Mouse (Mus musculus) frontal cortex, postnatal 10 days (tissue): ENCODE measurements around the gene Tnfrsf21.

ENCODE experiments used
- DNase-seq, 2 experiments: peaks; one replicate each; pipeline ENCODE4 v3.0.0; 2022; ENCODE audit warnings: low spot score in 2 of 2, mixed read lengths in 1 of 2

The Tnfrsf21 gene

DNA sequence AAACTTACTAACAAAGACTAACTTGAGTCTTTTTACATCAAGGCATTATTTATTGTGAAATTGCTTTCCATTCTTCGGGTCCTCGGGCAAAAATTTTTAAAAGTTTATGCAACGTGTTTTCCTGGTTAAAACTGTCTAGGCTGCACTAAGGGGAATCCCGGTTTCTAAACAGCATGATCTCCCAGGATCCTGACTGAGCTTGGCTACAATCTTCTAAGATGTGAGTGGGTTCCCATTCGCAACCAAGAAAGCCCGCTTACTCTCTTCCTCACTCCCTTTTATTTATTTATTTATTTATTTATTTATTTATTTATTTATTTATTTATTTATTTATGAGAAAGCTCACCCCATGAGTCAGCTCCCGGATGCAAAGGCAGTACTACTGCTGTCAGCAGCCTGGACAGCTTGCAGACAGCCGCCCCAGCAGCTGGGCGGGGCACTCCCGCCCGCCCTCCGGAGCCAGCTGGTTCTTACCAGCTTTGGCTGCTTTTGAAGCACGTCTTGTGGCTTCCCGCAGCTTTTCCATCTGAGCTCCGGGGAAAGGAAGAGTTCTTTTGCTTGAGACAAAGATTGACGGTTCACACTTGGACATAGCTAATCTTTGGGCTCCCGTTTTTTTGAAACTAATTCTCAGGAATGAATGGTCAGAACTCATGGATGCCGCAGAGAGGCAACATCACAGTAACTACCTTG lies 60.6 kb downstream of the Tnfrsf21 start:
- peak; percentile 76 to 82 for DNase-seq

DNA sequence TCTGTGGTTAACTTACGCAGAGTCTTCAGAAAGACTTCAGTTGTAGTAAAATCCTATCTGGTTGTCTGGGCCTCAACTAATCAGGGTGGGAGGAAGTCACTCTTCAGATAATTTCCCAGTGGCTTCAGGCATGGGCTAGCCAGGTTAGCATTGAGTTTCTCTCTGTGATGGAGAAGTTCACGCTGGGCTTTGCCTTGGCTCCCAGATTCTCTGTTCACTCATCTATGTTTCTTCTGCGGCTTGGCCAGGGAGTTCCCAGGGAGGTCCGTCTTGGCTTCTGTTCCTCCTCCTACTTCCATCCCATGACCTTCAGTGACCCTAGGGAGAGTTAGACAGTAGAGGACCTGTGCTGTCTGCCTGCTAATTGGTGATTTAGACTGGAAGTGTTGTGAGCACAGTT lies 61.2 kb downstream of the Tnfrsf21 start:
- DNase-seq, result no peak

DNA sequence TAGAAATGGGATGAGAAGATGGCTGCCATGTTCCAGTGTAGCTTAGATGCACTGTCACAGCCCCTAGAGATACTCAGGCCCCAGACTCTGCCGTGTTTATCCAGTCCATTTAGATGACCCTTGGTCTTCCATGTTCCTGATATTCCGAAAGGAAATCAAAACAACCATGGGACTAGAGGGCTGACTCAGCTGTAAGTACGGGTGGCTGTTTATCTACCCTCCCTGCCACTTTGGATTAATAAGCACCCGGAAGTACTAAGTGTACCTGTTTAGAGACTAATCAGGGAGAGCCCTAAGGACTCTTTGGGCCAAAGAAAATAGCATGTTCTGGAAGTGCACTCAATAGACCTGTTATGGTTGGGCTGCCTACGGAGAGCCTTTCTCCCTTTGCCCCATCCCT lies 64.9 kb downstream of the Tnfrsf21 start:
- no peak for DNase-seq

DNA sequence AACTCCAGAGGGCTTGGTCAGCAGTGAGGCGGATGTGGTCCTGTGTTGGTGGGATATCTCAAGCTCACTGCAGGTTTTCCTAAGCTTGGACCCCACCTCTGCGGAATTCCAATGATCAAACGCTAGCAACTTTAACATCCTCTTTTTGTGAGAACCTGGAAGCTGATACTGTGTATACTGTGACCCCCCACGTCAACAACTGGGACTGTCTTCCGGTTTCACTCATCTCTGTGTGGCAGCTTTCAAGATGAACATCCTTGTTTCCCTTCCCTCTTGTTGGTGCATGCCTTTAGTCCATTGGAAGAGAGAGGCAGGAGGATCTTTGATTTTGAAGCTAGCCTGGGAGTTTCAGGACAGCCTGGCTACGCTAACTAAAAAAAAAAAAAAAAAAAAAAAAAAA lies 73.1 kb downstream of the Tnfrsf21 start:
- no peak for DNase-seq

DNA sequence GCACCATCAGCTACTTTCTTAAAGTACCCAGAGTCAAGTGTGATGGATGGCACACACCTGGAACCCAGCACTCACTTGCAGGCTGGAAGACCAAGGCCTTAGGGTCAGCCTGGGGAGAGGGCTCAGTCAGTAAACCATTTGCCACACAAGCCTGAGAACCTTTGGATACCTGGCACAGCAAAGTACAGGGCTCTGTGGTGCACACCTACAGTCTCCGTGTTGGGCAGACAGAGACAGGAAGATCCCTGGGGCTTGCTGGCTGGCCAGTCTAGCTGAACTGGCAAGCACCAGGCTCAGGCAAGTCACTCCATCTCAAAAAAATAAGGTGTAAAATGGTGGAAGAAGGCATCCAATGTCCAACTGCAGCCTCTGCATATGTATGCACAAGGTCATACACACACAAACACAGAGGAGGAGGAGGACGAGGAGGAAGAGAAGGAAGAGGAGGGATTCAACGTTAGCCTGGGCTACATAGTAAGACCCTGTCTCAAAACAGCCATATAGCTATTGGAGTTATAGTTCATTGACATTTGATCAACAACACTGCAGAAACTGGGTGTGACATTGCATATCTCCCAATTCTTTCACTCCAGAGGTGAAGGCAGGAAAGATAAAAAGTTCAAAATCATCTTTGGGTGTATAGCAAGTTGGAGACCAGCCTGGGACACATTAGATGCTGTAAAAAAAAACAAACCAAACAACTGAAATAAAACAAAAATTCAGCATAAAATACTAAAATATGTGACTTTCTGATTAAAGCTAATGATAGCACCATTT lies 74.8 kb downstream of the Tnfrsf21 start:
- DNase-seq, result no peak

DNA sequence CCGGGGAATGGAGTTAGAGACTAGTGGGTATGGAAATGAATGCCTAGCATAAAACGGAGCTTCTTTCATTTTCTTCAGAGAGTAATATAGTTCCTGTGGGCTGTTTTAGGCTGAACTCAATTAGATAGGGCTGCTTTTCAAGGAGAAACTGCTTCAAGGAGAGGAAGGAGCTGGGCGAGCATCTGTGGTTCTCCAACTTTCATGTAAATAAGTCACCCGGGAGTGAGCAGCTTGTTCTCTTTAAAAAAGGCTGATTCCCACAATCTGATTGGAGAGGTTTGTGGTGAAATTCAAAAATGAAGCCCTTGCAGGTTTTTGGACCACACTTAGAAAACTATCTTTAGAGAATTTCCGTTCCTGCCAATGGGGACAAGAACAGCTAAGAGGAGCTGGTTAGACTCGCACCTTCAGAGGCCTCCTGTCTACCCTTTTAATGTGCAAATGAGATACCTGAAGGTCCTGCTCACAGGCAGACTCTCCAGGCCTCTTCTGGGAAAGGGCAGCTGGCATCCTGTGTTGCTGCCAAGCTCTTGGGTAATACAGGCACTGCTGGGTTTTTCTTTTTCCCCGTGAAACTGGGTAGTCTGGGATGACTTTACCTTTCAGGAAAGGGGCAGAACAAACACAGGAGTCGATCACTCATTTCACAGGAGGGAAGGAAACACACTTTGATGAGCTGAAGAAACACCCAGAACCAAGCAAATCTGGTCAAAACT lies 76.1 kb downstream of the Tnfrsf21 start:
- no peak for DNase-seq

DNA sequence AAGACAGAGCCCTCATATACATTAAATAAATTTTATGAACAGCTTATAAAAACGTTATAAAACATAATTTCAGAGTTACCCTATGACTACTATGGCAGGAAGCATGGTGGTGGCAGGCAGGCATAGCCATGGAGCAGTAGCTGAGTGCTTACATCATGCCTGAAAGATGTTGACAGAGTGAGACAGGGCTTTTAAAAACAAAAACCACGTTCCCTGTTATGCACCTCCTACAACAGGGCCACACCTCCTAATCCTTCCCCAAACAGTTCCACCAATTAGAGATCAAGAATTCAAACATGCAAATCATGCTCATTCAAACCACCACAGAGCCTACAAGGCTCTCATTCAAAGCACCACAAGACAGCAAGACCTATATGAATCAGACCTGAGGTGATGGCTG lies 77.9 kb downstream of the Tnfrsf21 start:
- no peak for DNase-seq

DNA sequence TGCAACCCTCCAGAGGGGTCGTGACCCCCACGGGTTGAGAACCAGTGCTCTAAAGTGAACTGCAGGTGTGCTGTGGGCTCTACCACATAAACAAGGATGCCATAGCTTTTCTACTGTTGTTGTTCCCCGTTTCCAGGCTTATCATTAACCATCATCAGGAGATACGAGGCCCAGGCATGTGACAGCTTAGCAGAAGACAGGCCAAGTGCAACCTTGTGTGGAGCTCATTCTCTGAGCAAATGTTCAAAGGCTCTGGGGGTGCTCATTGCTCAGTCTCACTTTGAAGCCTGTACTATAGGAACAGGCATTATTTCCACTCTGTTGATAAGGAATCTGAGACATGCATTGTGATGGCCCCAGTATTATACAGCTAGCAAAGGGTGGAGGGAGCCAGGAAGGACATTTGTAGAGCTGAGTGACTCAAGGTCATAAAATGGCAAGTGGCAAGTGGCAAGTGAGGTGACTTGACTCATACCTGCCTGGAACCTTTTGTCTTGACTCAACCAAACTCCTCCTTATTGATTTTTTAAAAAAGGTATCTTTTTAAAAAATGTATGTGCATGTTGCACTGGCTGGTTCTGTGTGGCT lies 80.8 kb downstream of the Tnfrsf21 start:
- no peak for DNase-seq

DNA sequence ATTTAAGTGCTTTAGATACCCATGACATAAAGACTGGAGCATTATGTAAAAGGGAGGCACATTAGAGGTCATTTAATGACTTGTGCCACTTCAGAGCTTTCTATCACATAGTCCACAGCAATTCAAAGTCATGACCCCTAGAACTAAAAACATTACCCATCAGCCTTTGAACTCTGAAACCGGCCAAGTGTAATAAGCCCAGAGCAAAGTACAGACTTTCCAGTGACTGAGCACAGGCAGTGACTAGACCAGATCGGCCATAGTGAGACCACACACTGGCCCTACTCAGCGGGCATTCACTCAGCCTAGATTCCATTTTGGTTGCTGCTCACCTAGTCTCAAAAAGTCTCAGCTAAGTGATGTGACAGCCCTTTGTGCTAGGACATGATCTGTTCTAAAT lies 89.8 kb downstream of the Tnfrsf21 start:
- DNase-seq, result no peak

DNA sequence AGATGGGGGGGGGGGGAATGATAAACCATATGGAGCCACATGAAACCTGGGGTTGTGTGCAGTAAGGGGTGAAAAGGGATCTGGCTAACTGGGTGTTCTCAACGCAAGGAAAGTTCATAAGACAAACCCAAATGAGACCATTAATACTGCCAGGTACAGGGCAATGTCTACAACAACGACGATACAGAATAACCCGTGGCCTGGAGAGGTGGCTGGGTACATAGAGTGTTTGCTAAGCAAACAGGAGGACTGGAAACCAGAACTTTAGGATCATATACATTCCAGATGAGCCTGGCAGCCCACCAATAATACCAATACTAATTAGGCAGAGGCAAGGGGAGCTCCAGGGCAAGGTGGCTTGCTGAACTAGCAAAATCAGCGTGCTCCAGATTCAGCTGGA lies 91.0 kb downstream of the Tnfrsf21 start:
- no peak for DNase-seq

DNA sequence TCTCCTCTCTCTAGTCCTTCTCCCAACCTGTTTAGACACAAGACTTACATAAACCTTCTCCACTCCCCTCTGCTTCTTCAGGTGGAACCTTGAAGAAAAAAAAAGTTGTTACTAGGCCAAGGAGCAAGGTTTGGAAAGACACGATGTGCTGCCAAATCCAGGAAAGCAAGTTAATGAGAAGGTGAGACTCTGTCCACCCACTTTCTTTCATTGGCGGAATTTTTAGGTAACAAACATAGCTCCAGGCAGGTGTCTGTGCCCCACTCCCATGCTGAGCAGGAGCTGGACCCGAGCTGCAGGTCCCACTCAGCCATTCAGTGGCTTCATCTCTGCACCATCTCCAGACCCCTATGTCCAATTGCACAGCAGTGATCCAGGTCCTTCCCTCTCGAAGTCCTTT lies 93.1 kb downstream of the Tnfrsf21 start:
- DNase-seq, result no peak

DNA sequence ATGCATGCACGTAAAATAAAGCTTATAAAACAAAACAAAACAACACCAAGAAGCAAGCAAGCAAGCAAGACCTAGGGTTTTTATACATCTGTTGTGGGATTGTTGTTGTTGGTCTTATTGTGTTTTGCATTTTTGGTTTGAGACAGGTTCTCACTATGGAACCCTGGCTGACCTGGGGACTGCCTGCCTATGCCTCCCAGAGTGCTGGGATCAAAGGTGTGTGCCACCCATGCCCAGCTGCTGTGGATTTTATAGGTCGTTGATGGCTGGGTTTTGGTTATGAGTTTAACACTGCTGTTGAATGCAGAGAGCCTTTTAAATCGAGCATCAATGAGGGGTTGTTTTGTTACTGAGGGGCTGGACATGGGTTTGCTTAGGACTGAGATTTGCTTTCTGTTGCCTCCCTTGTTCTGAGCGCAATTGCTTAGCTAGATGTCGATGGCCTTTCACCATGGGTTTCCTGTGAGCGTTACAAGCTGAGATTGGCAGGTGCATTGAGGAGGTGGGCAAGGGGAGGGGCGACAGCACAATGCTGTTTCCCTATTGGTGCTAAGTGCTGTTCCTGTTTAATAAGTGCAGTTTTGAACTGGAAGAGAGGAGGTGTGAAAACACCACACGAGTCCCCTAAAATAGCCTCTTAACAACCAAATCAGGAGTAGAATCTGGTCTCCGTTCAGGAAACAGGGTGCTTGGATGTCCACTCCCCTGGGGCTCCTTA lies 94.0 kb downstream of the Tnfrsf21 start:
- no peak for DNase-seq

DNA sequence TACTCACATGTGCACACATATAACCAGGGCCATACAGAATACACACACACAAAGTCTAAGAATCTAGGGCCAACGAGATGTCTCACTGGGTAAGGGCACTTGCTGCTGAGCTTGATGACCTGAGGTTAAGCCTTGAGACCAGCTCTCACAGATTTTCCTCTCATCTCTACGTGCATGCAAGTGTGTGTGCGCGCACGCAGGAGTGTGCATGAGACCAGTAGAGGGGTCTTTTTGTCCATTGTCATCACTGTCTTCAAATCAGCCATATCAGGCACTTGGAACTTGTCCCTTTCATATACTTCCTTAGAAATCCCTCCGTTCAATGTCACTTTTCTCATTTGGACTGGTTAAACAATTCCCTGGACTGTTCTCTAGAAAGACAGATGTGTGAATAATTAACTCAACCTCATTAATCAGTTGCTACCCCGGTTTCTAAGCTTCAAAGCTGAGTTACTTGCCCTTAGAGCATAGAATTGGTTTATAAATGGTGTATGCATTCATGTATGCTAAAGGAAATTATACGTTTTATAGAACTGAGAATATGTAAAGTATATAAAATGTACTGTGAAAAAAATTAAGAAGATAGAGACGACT lies 97.1 kb downstream of the Tnfrsf21 start:
- DNase-seq, result no peak

DNA sequence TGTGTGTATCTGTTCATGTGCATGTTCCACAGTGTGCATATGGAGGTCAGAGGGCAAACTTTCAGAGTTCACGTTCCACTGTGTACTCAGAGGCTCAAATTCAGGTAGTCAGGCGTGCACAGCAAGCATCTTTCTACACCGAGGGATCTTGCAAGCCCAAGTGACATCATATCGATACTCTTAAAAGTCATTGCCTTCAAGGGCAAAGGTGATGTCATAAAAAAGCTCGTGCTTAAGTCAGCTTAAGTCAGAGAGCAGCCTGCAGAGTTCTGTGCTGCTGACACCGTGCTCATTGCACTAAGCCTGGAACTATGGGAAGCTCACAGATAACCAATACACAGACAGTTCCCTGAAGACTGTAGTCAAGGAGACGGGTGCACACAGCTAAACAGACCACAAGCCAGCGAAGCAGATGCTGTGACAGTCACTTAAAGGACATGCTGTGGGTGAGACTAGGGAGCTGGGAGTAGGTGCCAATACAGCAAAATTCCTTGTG lies 97.8 kb downstream of the Tnfrsf21 start:
- DNase-seq, result peak; percentile 23 to 61

DNA sequence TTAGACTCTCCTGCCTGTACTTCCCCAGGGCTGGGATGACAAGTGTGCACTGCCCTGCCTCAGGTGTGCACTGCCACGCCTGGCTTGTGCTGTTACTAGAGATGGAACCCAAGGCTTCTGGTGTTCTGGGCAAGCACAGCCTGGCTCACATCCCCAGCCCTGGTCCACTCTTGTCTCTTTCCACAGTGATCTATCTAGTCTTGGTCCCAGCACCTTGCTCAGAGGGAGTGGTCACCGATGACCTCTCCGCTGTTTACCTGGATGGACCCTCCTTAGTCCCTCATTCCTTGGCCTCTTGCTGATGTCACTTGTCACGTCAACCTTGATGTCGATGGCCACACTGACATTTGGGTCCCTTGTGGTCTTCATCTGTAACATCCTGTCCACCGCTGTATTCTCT lies 98.6 kb downstream of the Tnfrsf21 start:
- DNase-seq, result no peak

DNA sequence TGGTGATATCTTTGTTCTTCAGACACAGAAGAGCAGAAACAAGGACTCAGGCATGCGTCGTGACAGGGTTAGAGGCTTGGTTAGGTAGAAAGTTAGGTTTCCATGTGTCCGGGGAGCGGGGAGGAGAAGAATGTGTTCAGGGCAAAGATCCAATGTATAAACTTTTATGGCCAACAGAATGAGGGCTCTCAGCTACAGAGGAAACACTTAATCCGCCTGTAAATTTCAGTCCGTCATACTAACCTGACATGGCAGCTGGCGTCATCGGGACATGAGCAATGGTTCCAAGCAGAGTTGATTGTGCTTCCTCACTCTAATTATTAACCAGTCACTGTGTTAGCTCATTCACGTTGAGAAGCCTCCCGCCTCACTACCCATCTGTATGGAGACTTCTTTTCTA lies 100.4 kb downstream of the Tnfrsf21 start:
- no peak for DNase-seq

DNA sequence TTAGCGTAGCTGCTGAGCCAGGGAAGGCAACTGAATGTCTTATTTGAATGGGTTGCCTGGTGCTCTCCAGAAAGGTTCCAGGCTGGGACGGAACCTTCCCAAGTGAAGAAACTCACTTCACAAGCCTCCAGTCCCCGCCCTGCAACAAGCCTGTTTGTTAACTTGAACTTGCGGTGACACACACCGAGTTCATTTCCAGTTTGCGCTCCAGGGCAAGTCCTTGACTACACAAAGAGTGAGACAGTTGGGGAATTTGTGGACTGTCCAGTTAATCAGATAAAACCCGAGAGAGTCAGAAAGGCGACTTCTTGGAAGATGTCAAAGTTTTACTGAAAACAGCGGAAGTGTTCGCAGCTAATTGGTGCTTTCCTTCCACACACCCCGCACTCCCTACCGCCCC lies 103.1 kb downstream of the Tnfrsf21 start:
- no peak for DNase-seq

DNA sequence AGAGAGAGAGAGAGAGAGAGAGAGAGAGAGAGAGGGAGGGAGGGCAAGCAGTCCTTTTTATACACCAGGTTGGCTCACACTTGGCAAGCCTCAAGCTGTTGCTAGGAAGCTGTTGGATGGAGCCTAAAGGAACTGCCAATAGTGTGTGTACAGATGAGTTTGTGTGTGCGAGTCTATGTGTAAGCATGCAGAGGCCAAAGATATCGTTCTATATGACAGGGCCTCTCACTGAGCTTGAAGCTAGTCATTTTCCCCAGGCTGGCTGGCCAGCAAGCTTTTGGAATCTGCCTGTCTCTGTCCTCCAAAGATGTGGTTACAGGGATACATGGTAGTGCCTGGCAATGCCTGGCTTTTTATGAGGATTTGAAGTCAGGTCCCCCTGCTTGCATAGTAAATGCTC lies 104.7 kb downstream of the Tnfrsf21 start:
- no peak for DNase-seq

DNA sequence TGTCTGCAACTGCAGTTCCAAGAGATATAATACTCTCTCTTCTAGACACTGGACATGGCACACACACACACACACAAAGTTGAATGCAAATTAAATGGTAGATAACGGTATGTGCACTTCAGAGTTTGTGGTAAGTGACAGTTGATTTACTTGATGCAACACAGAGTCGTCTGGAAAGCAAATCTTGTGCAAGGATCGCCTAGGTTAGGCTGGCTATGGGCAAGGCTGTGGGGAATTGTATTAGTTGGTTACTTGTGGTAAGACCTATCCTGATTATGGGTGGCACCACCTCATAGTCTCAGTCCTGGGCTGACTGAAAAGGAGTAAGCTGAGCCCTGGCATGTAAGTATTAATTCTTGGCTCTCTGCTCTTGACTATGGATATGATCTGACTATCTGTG lies 112.0 kb downstream of the Tnfrsf21 start:
- DNase-seq, result no peak

DNA sequence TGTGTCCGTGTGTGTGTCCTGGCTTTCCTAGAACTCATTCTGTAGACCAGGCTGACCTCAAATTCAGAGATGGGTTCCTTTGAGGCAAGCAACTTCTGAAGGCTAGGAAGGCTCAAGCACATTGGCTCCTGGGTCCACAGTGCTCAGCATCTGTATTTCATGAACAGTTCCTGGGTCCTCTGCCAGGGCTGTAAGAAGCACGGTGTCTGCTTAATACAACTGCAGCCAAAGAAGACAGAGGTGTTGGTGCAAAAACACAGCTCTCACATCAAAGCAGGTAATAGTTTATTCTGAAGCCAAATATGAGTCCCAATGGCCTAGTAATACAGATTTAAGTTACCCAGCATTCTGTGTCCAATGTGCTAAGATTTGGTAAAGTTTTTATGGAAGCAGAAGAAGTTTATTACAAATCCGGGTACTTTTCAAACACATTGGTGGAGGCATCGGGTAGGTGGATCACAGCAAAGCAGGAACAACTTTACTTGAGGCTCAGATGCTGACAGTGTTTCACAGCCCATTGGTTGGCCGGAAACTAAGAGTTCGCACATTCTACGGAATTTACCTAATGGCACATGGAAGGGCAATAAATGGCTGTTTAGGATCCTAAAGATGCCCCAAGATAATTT lies 112.7 kb downstream of the Tnfrsf21 start:
- no peak for DNase-seq
